Mouse (Mus musculus) liver, embryonic 11.5 days (tissue): ENCODE results near the gene Mtf2. TPM values are rescaled to one million over a fixed set of nuclear protein-coding genes. Genes with fewer than 3 reads are reported as not detected.
A peak's percentile ranks its signal among the peaks of the same experiment; 100 is the strongest.
"Not testable (repeated sequence)": the region's sequence is repeated elsewhere in the genome, so short reads cannot be mapped to it uniquely, and the experiment has no call there.

ENCODE experiments used
- ATAC-seq: fragments of 200-750 bp; cut with Nextera tagmentation; replicated peaks from 2 replicates; pipeline ENCODE4 v1.8.0; 2017; ENCODE audit warnings: moderate number of reproducible peaks, mild to moderate bottlenecking, moderate TSS enrichment, moderate library complexity; ENCODE audit not compliant: low FRiP score
- DNase-seq: peaks from one replicate; pipeline ENCODE4 v3.0.0-alpha.2; 2017; ENCODE audit warnings: low spot score
- H3K27ac ChIP-seq: fragments of 300-500 bp; sonication (generic); 2 replicates; pipeline ENCODE4 v1.5.1; 2014; ENCODE audit warnings: mild to moderate bottlenecking, low read depth, low read length, control low read depth
- H3K27me3 ChIP-seq: fragments of 300-500 bp; sonication (generic); replicated peaks from 2 replicates; pipeline ENCODE4 v1.6.1; 2014; ENCODE audit warnings: low read length, mixed read lengths; ENCODE audit not compliant: control insufficient read depth, insufficient read depth
- H3K36me3 ChIP-seq: fragments of 300-500 bp; sonication (generic); 2 replicates; pipeline ENCODE4 v1.6.1; 2014; ENCODE audit warnings: mild to moderate bottlenecking, low read length, moderate library complexity, mixed read lengths; ENCODE audit not compliant: control insufficient read depth, insufficient read depth
- H3K4me1 ChIP-seq: fragments of 300-500 bp; sonication (generic); replicated peaks from 2 replicates; pipeline ENCODE4 v1.6.1; 2014; ENCODE audit warnings: low read length, mixed read lengths; ENCODE audit not compliant: control insufficient read depth, insufficient read depth
- H3K4me2 ChIP-seq: fragments of 300-500 bp; sonication (generic); 2 replicates; pipeline ENCODE4 v1.6.1; 2014; ENCODE audit warnings: mild to moderate bottlenecking, control low read depth, moderate library complexity
- H3K4me3 ChIP-seq: fragments of 300-500 bp; sonication (generic); 2 replicates; pipeline ENCODE4 v1.5.1; 2014; ENCODE audit warnings: low read depth, low read length, control low read depth
- H3K9ac ChIP-seq: fragments of 300-500 bp; sonication (generic); 2 replicates; pipeline ENCODE4 v1.6.1; 2014; ENCODE audit warnings: low read depth, low read length, control low read depth
- H3K9me3 ChIP-seq: fragments of 300-500 bp; sonication (generic); 2 replicates; pipeline ENCODE4 v1.6.1; 2016; ENCODE audit warnings: low read length, inconsistent platforms, mixed read lengths; ENCODE audit not compliant: control insufficient read depth
- WGBS: fragments of 180-500 bp; shearing (Covaris S2); extraction: QIAGEN DNeasy Blood & Tissue Kit; methylation state at CpG from one replicate; pipeline ENCODE4 v1.1.7; 2014; 5-methylcytosine and 5-hydroxymethylcytosine counted together
- polyA plus RNA-seq: library from polyadenylated mRNA; unstranded; fragments of >200 nt; fragmentation: Nextera tagmentation; extraction: Ambion mirVana; gene quantifications from 2 replicates; pipeline ENCODE4 v1.2.1, GENCODE M21; 2014

Mtf2 gene
- polyA plus RNA-seq, result 86.3 and 98.5 TPM in 2 replicates

DNA sequence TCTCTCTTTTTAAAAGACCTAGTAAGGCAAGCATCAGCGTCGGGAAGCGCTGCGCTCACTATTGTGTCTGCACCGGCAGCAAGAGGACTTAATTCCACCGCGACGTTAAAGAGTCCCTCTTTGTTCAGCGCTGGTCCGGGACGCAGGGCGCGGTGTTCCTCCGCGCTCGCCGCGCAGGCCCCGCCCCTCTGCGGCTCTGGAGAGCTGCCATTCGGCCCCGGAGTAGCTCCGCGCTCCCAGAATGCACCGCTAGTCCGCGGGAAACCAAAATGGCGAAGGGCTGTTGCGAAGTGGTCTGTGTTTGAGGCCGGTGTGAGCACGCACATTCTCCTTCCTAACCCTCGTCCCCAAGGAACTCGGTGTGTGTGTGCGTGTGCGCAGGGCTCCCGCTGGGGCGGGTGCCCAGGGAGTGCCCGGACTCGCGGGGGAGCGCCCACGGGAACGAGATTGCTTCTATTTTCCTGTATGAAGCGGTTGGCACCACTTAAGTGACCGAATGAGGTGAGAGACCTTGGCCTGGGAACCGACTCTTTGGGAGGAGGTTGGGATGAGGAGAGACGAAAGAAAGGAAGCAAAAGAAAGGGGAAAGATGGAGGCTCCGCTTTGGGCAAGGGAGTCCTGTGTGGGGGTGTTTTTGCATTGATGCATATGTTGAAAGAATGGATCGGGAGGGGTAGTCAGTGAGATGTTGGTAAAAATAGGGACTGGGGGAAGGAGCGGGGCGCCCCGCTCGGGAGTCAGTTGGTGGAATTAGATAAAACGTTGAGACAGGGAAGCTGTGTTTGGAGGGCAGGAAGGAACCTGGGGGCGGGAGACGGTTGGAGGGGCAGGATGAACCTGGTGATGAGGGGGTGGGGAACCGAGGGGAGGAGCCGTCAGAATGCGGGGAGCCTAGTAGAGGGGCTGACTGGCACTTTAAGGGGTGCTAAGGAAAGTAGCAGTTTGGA lies at the start of gene Mtf2:
Gene Mtf2, plus strand, starts transcription at position 210 of the 947 bp plus-strand sequence.
- Histone ChIP-seq H3K4me3 (peak within 1 kb of the TSS; percentile 99), H3K27me3 (no peaks in the 10 kb centered on the region), H3K4me2 (peak within 1 kb of the TSS; percentile 72), H3K4me1 (peaks cover 2% of the 10 kb centered on the region; the same call in 1 of the 2 replicates), H3K27ac (peak within 1 kb of the TSS; percentile 94), H3K9ac (peak within 1 kb of the TSS; percentile 99), H3K9me3 (no peaks in the 10 kb centered on the region), H3K36me3 (peaks cover 13% of the 10 kb centered on the region)
- ATAC-seq (peak; percentile 96), DNase-seq (peak; percentile 91)
- under 1% methylated on average over 59 of the region's 59 CpGs for WGBS

DNA sequence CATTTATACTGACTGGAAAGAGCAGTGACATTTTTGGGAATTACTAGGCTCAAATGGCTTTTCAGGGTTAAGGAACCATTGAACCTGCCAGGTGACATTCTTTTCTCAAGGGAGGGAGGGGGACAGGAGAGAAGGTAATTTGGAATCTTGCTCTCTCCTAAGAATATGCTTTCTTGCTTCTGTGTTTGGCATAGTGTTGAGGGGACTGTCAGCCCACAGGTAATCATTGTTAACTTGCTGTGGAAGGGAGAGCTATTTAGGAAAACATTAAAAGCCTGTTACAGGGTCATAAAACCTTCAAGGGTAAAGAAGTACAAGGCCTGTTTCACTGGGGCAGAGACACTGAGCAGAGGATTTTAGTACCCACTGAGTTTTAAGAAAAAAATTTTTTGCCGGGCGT lies 48.2 kb upstream of the Mtf2 start:
- H3K4me1 ChIP-seq, result no peaks in the 10 kb centered on the region
- DNase-seq (no peak), ATAC-seq (no peak)
- H3K9me3 ChIP-seq, result no peaks in the 10 kb centered on the region
- no peaks in the 10 kb centered on the region for H3K36me3 ChIP-seq
- H3K9ac ChIP-seq, result no peak overlapping the region
- WGBS, result 92% methylated on average over 2 of the region's 2 CpGs
- no peak overlapping the region for H3K4me3 ChIP-seq
- no peaks in the 10 kb centered on the region for H3K27me3 ChIP-seq
- H3K4me2 ChIP-seq, result no peak overlapping the region
- no peak overlapping the region for H3K27ac ChIP-seq

- H3K27me3 ChIP-seq, result no peaks in the 10 kb centered on the region
- no peak for DNase-seq
- H3K9me3 ChIP-seq, result no peaks in the 10 kb centered on the region
- no peak overlapping the region for H3K4me3 ChIP-seq
- no peak overlapping the region for H3K4me2 ChIP-seq
- no peaks in the 10 kb centered on the region for H3K4me1 ChIP-seq
- no peak for ATAC-seq
- 18% methylated on average over 2 of the region's 2 CpGs for WGBS
- H3K36me3 ChIP-seq, result no peaks in the 10 kb centered on the region
- H3K27ac ChIP-seq, result no peak overlapping the region
- no peak overlapping the region for H3K9ac ChIP-seq
Measured at GRCm38 (mm10) chr5:108019367-108019766, 46.1 kb upstream of the Mtf2 start.

GRCm38 (mm10) chr5:108021346-108021745 lies 44.1 kb upstream of the Mtf2 start:
- WGBS, result 75% methylated on average over 3 of the region's 3 CpGs

GRCm38 (mm10) chr5:108028230-108028629 lies 37.2 kb upstream of the Mtf2 start:
- no peak overlapping the region for H3K4me2 ChIP-seq
- no peaks in the 10 kb centered on the region for H3K27me3 ChIP-seq
- H3K4me3 ChIP-seq, result no peak overlapping the region
- DNase-seq, result no peak
- no peaks in the 10 kb centered on the region for H3K9me3 ChIP-seq
- no peaks in the 10 kb centered on the region for H3K36me3 ChIP-seq
- WGBS, result 83% methylated on average over 4 of the region's 4 CpGs
- ATAC-seq, result no peak
- no peak overlapping the region for H3K9ac ChIP-seq
- peaks cover 2% of the 10 kb centered on the region for H3K4me1 ChIP-seq
- no peak overlapping the region for H3K27ac ChIP-seq

More at GRCm38 (mm10) chr5:108021346-108021745, 44.1 kb upstream of the Mtf2 start:
- DNase-seq, result no peak
- Histone ChIP-seq H3K27me3 (no peaks in the 10 kb centered on the region), H3K4me3 (no peak overlapping the region), H3K9ac (no peak overlapping the region), H3K27ac (no peak overlapping the region), H3K4me1 (no peaks in the 10 kb centered on the region), H3K4me2 (no peak overlapping the region), H3K9me3 (no peaks in the 10 kb centered on the region), H3K36me3 (no peaks in the 10 kb centered on the region)
- ATAC-seq, result no peak

DNA sequence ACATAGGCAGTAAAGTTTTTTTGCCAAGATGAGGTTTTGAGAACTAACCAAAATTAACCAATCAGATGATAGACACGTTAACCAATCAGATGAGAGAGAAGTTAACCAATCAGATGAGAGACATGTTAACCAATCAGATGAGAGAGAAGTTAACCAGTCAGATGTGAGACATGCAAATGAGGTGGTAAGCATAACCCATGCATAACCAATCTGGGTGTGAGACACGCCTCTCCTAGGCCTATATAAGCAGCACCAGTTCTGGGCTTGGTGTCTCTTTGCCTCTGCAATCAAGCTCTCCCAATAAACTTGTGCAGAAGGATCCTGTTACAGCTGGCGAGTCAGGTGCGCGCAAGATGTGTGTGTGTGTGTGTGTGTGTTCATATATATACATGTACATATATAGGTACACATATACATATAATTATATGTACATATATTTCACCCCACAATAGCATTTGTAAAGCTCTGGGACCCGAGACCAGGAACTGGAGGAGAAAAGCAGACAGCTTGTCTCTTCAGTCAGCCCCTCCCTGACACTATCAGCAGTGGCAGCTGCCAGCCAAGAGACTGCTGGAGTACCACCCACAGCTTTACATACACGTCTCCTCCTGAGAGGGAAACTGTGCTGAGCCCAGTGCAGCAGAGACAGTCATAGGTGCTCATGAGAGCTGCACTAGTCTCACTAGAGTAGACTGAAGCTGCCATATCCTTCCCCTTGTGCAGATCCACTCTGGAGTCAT lies 36.5 kb upstream of the Mtf2 start:
- H3K4me2 ChIP-seq, H3K27ac ChIP-seq: not testable (repeated sequence)
- peak; percentile 89 for ATAC-seq

GRCm38 (mm10) chr5:108029968-108030367 lies 35.5 kb upstream of the Mtf2 start:
- peaks cover 2% of the 10 kb centered on the region for H3K4me1 ChIP-seq
- H3K27ac ChIP-seq, result no peak overlapping the region
- no peak overlapping the region for H3K9ac ChIP-seq
- H3K4me3 ChIP-seq, result no peak overlapping the region
- no peaks in the 10 kb centered on the region for H3K27me3 ChIP-seq
- H3K36me3 ChIP-seq, result no peaks in the 10 kb centered on the region
- 72% methylated on average over 2 of the region's 2 CpGs for WGBS
- no peak overlapping the region for H3K4me2 ChIP-seq
- H3K9me3 ChIP-seq, result no peaks in the 10 kb centered on the region
- ATAC-seq (no peak), DNase-seq (no peak)

More for the DNA sequence above, 36.5 kb upstream of the Mtf2 start:
- not testable (repeated sequence) for H3K27me3 ChIP-seq, H3K36me3 ChIP-seq, H3K9me3 ChIP-seq, DNase-seq, H3K4me1 ChIP-seq, H3K9ac ChIP-seq, H3K4me3 ChIP-seq
- WGBS, result 79% methylated on average over 7 of the region's 7 CpGs

GRCm38 (mm10) chr5:108031267-108031666 lies 34.2 kb upstream of the Mtf2 start:
- no peaks in the 10 kb centered on the region for H3K27me3 ChIP-seq
- no peak overlapping the region for H3K9ac ChIP-seq
- ATAC-seq (no peak), DNase-seq (no peak)
- H3K9me3 ChIP-seq, result no peaks in the 10 kb centered on the region
- H3K4me2 ChIP-seq, result no peak overlapping the region
- H3K4me3 ChIP-seq, result no peak overlapping the region
- H3K27ac ChIP-seq, result no peak overlapping the region
- 74% methylated on average over 4 of the region's 4 CpGs for whole genome bisulfite sequencing
- H3K4me1 ChIP-seq, result peaks cover 2% of the 10 kb centered on the region
- no peaks in the 10 kb centered on the region for H3K36me3 ChIP-seq
